Mouse (Mus musculus) liver, adult 2 months (tissue): Measurements from ENCODE around the gene Dcst2. TPM values are rescaled to one million over a fixed set of nuclear protein-coding genes. Genes with fewer than 3 reads are reported as not detected.

Source experiments
- DNase-seq: peaks from one replicate; pipeline ENCODE4 v3.0.0-alpha.2; 2011; ENCODE audit warnings: low read depth, low spot score; ENCODE audit errors: extremely low read depth
- H3K27ac ChIP-seq: fragments of 200-500 bp; replicated peaks from 2 replicates; pipeline ENCODE4 v1.5.1; 2012; ENCODE audit warnings: low read depth, mild to moderate bottlenecking, control low read depth, inconsistent platforms, low read length; ENCODE audit not compliant: insufficient read depth
- H3K27me3 ChIP-seq: fragments of 200-500 bp; 2 replicates; pipeline ENCODE4 v1.6.1; 2012; ENCODE audit warnings: mild to moderate bottlenecking, moderate library complexity, low read length, inconsistent platforms; ENCODE audit not compliant: control insufficient read depth, insufficient read depth
- H3K36me3 ChIP-seq: fragments of 200-500 bp; 2 replicates; pipeline ENCODE4 v1.6.1; 2012; ENCODE audit warnings: low read length, inconsistent platforms; ENCODE audit not compliant: control insufficient read depth, insufficient read depth
- H3K4me1 ChIP-seq: fragments of 200-500 bp; 2 replicates; pipeline ENCODE4 v1.6.1; 2011; ENCODE audit warnings: low read length; ENCODE audit not compliant: control insufficient read depth, insufficient read depth
- H3K4me3 ChIP-seq: fragments of 200-500 bp; 2 replicates; pipeline ENCODE4 v1.5.1; 2011; ENCODE audit warnings: low read depth, mild to moderate bottlenecking, control low read depth, low read length, moderate library complexity; ENCODE audit not compliant: insufficient read depth
- H3K79me2 ChIP-seq: fragments of 200-500 bp; 2 replicates; pipeline ENCODE4 v1.6.1; 2012; ENCODE audit warnings: inconsistent platforms, mild to moderate bottlenecking, low read length, moderate library complexity; ENCODE audit not compliant: control insufficient read depth, insufficient read depth
- H3K9ac ChIP-seq: fragments of 200-500 bp; 2 replicates; pipeline ENCODE4 v1.6.1; 2012; ENCODE audit warnings: low read depth, mild to moderate bottlenecking, control low read depth, inconsistent platforms, low read length
- CTCF ChIP-seq: fragments of 200-500 bp; IDR thresholded peaks from 2 replicates; pipeline ENCODE4 v1.5.1; 2011; ENCODE audit warnings: low read depth, low read length, control low read depth
- POLR2A ChIP-seq: fragments of 200-500 bp; IDR thresholded peaks from 2 replicates; pipeline ENCODE4 v1.6.1; 2011; ENCODE audit warnings: low read length, control low read depth; ENCODE audit not compliant: insufficient read depth; ENCODE audit errors: extremely low read depth
- WGBS: fragments of 180-500 bp; shearing (Covaris S2); methylation state at CpG from one replicate; pipeline ENCODE4 v1.1.7; 2018; 5-methylcytosine and 5-hydroxymethylcytosine counted together
- polyA plus RNA-seq: library from polyadenylated mRNA; depleted of rRNA; stranded (reverse); fragments of >200 nt; gene quantifications from 2 replicates; pipeline ENCODE4 v1.2.3, GENCODE M21; 2012
- total RNA-seq: library from RNA; depleted of rRNA; stranded (reverse); fragments of >200 nt; gene quantifications from 2 replicates; pipeline ENCODE4 v1.2.3, GENCODE M21; 2014

Gene Dcst2
- total and polyA plus RNA-seq, 2 experiments, result not detected

DNA sequence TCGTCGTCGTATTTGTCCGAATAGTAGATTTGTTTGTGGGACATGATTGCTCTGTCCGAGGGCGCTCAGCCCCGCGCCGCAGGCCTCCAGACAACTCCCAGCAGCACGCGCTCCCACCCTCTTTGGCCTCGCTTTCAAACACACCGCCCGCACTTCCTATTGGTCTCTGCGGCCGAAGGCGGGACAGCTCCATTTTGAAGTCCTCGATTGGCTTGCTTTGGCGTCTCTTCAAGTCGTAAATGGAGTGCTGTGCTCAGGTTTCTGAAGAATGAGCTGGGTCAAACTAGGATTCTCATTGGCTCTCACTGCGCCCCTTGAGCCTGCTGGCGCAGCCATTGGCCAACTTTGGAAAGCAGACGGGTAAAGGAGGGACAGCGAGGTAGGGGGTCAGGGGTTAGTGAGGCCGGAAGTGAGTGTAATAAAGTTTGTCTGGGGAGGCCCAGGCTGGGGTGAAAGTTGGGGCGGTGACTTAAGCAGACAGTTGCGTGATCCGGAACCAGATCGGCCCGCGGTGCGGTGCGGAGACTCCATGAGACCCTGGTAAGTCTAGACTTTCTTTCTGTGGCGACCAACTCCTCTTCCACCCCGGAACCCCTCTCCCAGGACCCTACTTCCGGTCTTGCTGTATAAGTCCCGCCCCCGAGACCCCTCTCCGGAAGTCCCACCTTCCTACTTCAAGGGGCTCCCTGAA lies 56.5 kb downstream of the Dcst2 start, which contains the start of the genes Cks1b and Shc1:
Gene Cks1b, minus strand, starts transcription at position 214 of the 691 bp plus-strand sequence.
Gene Shc1, plus strand, starts transcription at position 274 of the 691 bp plus-strand sequence.
- H3K79me2 ChIP-seq, result peaks cover 8% of the 10 kb centered on the region; the same call in 1 of the 2 replicates
- H3K27ac ChIP-seq, result peak within 1 kb of the TSS; percentile 99
- H3K36me3 ChIP-seq, result peaks cover 4% of the 10 kb centered on the region
- H3K9ac ChIP-seq, result peak within 1 kb of the TSS; percentile 81
- peak within 1 kb of the TSS; percentile 73 for H3K4me3 ChIP-seq
- H3K4me1 ChIP-seq, result peaks cover 11% of the 10 kb centered on the region
- peak; percentile 100 for DNase-seq
- TF ChIP-seq CTCF (no peak), POLR2A (0 out of 2 replicates have a peak, but pooled peaks have one; percentile 33)
- WGBS, result under 1% methylated on average over 39 of the region's 39 CpGs
- no peaks in the 10 kb centered on the region for H3K27me3 ChIP-seq

DNA sequence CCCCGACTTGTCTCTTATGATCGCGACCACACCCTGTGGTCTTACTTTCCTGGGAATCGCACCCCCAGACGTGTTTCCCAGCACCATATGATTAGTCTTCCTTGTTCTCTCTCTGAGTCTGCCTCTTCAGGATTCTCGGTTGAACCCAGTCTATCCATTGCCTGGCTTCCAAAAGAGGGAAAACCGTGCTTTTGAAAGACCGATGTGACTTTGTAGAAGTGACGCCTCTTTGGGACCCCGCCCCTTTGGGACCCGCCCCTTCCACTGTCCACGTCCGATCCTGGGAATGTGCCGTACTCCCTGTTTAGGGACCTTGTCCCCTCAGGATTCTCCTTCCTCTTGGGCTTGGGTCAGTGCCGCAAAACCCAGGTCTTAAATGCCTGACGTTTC lies 57.1 kb downstream of the Dcst2 start:
- H3K27me3 ChIP-seq, result no peaks in the 10 kb centered on the region
- peak overlapping the region; percentile 99 for H3K27ac ChIP-seq
- H3K79me2 ChIP-seq, result peaks cover 8% of the 10 kb centered on the region; the same call in 1 of the 2 replicates
- TF ChIP-seq CTCF (no peak), POLR2A (peak; percentile 60; the same call in 1 of the 2 replicates)
- peaks cover 11% of the 10 kb centered on the region for H3K4me1 ChIP-seq
- H3K36me3 ChIP-seq, result peaks cover 4% of the 10 kb centered on the region
- WGBS, result under 1% methylated on average over 16 of the region's 16 CpGs
- DNase-seq, result peak; percentile 90
- H3K9ac ChIP-seq, result peak overlapping the region; percentile 81
- H3K4me3 ChIP-seq, result peak overlapping the region; percentile 73

DNA sequence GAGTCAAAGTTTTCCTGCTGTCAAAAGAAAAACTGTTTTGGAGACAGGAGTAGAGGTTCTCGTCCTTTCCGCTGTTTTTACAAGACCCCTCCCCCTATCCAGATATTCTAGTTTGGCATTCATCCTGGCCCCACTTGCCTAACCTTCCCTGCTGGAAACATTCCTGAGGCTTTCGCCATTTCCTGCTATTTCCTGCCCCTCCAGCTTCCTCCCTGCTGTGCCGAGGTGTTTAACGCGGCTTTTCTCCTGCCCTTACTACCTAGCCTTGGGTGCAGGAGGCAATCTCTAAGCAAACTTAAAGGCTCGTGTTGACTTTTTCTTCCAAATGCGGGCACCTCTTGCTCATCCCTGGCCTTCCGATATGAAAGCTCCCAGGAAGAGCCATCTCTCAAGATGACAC lies 57.8 kb downstream of the Dcst2 start:
- DNase-seq, result peak; percentile 82

DNA sequence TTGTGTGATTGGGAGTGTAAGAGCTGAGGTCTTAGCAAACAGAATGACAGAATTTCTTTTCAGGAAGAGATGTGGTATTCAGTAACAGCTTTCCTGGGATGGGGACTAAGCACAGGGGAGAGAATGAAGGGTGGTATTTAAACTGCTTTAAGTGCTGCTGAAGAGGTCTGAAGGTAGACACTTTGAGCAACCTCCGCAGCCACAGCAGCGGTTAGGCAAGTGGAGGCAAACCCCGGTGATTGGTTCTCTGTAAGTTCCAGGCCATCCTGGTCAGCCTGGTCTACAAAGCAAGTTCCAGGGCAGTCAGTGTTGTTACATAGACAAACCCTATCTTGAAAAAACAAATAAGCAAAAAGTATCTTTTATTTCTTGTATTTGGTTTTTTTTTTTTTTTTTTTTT lies 58.2 kb downstream of the Dcst2 start:
- peaks cover 8% of the 10 kb centered on the region; the same call in 1 of the 2 replicates for H3K79me2 ChIP-seq
- peaks cover 11% of the 10 kb centered on the region for H3K4me1 ChIP-seq
- H3K27ac ChIP-seq, result peak overlapping the region; percentile 99
- peak overlapping the region; percentile 72 for H3K9ac ChIP-seq
- no peaks in the 10 kb centered on the region for H3K27me3 ChIP-seq
- TF ChIP-seq POLR2A, result no peak
- no peak for TF ChIP-seq CTCF
- H3K4me3 ChIP-seq, result peak overlapping the region; percentile 55
- no peak for DNase-seq
- H3K36me3 ChIP-seq, result peaks cover 9% of the 10 kb centered on the region
- 6% methylated on average over 3 of the region's 3 CpGs for WGBS

More for the DNA sequence above, 57.8 kb downstream of the Dcst2 start:
- Histone ChIP-seq H3K9ac (peak overlapping the region; percentile 81), H3K4me3 (peak overlapping the region; percentile 73), H3K79me2 (peaks cover 8% of the 10 kb centered on the region; the same call in 1 of the 2 replicates), H3K27me3 (no peaks in the 10 kb centered on the region), H3K4me1 (peaks cover 11% of the 10 kb centered on the region), H3K27ac (peak overlapping the region; percentile 99), H3K36me3 (peaks cover 7% of the 10 kb centered on the region)
- peak; percentile 51; the same call in 1 of the 2 replicates for TF ChIP-seq POLR2A
- no peak for TF ChIP-seq CTCF
- WGBS, result 3% methylated on average over 9 of the region's 9 CpGs

DNA sequence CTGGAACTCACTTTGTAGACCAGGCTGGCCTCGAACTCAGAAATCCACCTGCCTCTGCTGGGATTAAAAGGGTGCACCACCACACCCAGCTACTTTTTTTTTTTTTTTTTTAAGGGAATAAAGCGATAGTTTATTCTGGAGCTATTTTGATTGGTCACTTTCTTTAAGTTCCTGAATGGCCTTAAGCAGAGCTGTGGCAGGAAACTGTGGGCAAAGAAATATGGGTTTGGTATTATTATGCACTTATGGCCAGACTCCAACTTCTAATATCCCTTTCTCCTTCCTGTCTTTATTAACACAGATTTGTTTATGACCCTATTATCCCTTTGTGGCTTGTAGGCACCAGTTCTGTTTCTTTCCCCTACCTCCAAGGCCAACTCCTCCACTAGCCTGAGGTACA lies 58.6 kb downstream of the Dcst2 start:
- peak overlapping the region; percentile 18; the same call in 1 of the 2 replicates for H3K9ac ChIP-seq
- H3K4me1 ChIP-seq, result peaks cover 11% of the 10 kb centered on the region
- 25% methylated on average over 2 of the region's 2 CpGs for WGBS
- H3K4me3 ChIP-seq, result no peak overlapping the region
- TF ChIP-seq POLR2A (no peak), CTCF (no peak)
- H3K79me2 ChIP-seq, result peaks cover 8% of the 10 kb centered on the region; the same call in 1 of the 2 replicates
- H3K27ac ChIP-seq, result peak overlapping the region; percentile 65
- H3K27me3 ChIP-seq, result no peaks in the 10 kb centered on the region
- no peak for DNase-seq
- H3K36me3 ChIP-seq, result peaks cover 7% of the 10 kb centered on the region; the same call in 1 of the 2 replicates
